Mouse (Mus musculus): Measurements from ENCODE around the gene Cux2. TPM values are rescaled to one million over a fixed set of nuclear protein-coding genes. Genes with fewer than 3 reads are reported as not detected.
"Not testable (repeated sequence)": the region's sequence is repeated elsewhere in the genome, so short reads cannot be mapped to it uniquely, and the experiment has no call there.

Cux2 gene
- total RNA-seq, 2 experiments from 2014 or later = 21.6 to 26.8 TPM

DNA sequence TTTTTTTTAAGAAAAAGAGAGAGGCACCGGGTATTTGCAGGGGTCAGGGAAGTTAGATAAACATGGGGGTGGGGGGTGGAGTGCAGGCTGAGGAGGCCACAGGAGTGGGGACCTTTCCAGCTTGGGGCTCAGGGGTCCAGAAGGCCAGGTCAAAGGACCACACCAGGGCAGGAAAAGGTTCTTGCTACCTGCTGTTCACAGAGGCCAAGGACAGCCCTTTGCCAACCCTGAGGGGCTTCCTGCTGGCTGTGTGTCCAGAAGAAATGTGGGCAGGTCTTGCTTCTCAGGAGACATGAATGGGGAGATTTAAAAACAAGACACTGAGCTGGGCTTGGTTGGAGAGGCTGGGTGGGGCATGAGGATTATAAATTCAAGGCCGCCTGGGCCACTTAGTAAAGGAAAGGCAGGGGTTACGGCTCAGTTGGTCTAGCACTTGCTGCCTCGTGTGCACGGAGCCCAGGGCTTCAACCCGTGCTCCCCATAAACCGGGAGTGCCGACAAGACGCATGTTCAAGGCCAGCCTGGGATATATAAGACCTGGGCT lies 160.0 kb downstream of the Cux2 start:
- DNase-seq = no peak
- intact Hi-C loops (cut with DNase I) = loop anchor here (5.0 kb wide), 2 partner anchors 167 to 197 kb away; no protein-coding TSS in a partner anchor

DNA sequence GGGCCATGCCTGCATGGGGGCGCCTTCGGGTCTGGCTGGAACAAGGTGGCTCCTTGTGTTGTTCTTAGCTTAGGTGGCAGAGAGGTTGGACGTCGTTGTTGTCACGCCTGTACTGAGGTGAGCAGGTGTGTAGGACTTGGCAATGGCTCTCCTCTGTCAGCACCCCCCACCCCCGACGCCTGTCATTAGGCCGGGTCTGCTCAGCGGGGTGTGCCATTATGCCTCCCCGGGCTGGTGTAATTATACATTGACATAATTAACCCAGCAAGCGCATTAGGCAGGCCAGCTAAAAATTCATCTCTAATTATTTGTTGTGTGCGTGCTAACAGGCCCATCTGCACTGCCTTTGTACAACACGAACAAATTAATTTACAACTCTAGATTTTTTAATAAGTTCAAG lies 160.5 kb downstream of the Cux2 start:
- intact Hi-C loops (cut with DNase I) = no loop called here
- no peak for DNase-seq

DNA sequence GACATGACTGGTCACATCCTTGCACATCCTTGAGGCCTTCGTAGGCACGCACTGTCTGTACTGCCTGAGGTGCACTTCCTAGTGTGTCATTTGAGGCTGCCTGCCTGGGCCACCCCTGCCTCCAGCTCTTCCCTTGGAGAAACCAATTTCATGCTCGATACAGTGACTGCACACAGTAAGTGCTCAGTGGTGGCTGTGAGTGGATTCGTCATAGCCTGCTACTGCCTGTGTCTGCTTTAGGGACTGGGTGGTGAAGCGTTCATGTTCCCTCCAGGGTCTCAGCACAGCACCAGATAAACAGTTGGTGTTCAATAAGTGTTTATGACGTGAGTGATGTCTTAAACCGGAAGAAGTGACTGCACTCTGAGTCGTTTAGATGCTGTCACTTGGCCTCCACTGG lies 166.5 kb downstream of the Cux2 start:
- intact Hi-C loops (cut with DNase I) = no loop called here
- DNase-seq = no peak

DNA sequence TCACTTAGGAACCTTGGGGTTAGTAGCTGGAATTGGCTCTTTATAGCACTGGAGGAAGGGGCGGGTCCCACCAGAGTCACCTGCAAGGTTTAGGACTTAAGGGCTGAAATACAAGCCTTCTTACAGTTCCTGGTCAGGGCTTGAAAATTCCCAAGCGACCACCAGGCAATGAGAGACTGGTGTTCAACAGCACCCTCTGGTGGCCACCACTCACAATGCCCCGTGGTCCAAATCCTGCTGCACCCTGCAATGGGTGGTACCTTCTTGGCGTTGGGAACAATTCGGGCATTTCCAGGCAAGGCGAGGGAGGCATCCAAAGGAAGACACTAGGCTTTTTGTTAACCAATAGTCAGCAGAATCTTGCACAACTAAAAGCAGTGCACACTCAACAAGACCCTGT lies 170.7 kb downstream of the Cux2 start:
- intact Hi-C loops (cut with DNase I) = no loop called here
- peak; percentile 53 to 67 for DNase-seq

DNA sequence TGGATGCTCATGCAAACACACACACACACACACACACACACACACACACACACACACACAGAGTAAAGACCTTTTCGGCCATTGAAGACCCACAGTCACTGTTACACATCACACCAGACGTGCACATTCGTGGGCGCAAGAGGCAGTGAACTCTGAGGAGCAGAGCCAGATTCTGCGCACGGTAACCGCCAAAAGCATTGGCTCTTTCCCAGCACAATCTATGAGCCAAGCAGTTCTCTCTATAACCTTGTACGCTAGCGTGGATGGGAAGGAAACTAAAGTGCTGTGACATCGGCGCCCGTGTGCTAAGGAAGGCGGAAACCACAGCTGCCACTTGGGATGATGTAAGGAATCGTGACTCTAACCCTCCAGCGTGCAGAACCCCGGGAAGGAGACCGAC lies 171.2 kb downstream of the Cux2 start:
- intact Hi-C loops (cut with DNase I) = no loop called here
- no peak for DNase-seq

DNA sequence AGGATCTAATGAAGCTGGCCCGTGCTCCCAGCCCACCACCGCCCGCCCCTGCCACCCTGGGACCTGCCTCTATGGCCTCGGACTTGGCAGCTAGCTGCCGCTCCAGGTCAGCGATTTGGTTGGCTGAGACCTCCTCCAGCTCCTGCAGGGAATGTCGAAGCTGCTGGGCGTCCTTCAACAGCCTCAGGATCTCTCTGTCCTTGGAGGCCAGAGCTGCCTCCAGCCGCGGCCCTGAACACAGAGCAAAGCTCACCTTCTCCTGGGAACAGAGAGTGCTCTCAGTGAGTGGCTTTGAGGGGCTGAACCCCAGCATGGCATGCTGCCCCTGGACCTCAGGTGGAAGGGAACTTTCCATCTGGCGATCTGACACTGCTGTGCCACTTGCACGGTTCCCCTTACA lies 173.0 kb downstream of the Cux2 start:
- no peak for DNase-seq
- intact Hi-C loops (cut with DNase I) = no loop called here

DNA sequence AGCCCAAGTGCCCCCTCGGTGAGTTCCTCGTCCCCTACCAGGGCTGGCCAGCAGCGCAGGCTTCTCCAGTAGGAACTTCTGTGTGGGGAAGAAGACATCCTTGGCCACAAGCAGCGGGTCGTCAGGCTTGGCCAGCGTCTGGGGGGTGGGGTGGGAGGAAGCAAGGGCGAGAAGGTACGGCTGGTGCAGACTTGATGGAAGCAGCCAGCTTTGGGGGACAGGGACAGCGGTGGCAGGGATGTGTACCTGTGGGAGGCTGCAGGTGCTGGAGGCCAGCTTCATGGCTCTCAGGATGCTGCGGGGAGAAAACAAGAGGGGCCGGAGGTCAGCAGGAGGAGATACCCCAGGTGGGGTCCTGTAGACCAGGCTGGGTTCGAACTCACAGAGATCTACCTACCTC lies 174.9 kb downstream of the Cux2 start:
- DNase-seq = no peak
- intact Hi-C loops (cut with DNase I) = no loop called here

DNA sequence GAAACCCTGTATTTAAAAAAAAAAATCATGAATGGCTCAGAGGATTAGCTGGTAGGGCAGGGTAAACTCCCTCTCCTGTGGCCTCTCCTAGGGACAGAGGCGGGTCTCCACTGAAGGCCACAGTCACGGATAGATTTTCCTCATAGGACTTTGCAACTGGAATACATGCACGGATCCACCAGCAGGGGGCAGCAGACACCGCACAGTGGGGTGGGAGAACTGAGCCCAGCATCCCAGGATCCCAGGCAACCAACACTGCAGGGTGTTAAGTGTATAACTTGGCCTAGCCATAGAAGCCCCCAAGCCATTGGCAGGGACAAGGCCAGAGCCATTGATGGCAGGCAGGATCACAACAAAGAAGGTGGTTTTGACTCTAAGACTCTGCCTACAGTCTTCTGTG lies 177.7 kb downstream of the Cux2 start:
- intact Hi-C loops (cut with DNase I) = loop anchor here (1.0 to 5.0 kb wide), 3 partner anchors 125 to 217 kb away; no protein-coding TSS in a partner anchor
- DNase-seq = peak; percentile 84 to 89

DNA sequence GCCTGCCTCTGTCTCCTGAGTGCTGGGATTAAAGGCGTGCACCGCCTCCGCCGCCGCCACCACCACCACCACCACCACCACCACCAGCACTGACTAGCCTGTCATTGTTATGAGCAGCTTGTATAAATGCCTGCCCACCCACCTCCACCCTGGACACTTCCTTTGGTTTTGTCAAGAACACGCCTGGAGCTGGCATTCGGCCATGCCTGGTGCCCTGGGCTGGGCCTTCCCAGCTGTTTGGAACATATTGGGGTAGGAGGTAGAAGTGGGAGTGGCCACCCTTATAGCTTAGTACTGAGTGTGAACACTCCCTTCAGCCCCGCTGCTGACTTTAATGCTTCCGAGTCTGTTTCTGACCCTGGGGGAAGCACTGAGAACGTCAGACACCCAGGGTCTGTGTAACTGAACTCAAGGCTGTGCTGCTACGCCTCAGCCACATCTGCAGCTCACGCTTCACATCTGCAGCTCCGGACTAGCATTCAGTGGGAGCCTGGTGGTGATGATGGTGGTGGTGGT lies 178.3 kb downstream of the Cux2 start:
- DNase-seq = no peak
- intact Hi-C loops (cut with DNase I) = loop anchor here (1.0 to 5.0 kb wide), 3 partner anchors 126 to 218 kb away; no protein-coding TSS in a partner anchor

DNA sequence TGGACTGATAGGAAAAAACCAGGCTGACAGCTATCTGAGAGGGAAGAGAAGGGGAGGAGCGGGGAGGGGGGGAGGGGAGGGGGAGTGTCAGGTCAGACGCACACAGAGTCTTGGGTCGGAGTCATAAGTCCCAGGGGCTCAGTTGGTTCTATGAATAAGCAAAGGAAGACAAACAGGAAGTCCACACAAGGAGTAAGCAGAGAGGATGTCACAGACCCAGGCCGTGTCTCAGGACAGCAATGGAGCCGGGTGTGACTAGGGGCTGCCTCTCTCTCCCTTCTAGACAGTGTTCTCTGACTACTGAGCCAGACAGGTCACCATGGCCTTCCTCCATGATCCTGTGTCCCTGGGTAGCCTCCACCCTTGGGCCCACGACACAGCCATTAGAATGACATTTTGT lies 179.1 kb downstream of the Cux2 start:
- intact Hi-C loops (cut with DNase I) = loop anchor here (5.0 kb wide), 1 partner anchor 126 kb away; no protein-coding TSS in a partner anchor
- DNase-seq = no peak

DNA sequence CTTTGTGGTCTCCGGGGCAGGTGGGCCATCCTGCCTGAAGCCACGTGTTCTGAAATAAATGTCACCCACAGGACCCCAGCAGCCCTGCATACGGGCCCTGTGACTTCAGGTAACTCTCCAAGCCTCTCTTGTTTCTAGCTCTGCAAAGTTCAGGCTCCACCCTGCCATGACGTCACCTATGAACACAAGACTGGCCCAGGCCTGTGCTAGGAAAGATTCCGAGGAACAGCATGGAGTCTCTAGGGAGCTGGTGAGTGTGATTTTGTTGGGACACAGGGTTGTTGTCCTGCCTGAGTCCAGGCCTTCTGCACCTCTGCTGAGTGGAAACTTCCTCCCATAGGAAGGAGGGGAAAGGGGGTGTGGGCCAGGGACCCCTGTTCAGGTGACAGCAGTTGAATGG lies 181.9 kb downstream of the Cux2 start:
- DNase-seq = peak in 1 of 2 experiments; percentile 21
- intact Hi-C loops (cut with DNase I) = no loop called here

DNA sequence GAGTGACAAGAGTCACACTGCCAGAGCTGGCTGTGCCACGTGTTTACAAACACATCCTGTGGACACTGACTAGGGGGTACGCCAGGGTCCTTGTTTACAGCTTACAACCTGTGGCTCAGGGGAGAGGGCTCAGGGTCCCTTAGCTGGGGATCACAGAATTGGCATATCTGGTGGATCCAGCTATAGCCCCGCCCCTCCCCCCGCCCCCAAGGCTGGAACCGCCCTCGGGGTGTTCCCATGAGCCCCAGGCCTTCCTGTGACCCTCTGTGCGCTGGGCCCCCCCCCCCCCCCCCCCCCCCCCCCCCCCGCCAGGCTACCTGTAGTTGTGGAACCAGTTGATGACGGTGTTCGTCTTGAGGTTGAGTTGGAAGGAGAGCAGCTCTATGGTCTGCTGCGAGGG lies 185.6 kb downstream of the Cux2 start:
- intact Hi-C loops (cut with DNase I) = no loop called here
- no peak for DNase-seq

DNA sequence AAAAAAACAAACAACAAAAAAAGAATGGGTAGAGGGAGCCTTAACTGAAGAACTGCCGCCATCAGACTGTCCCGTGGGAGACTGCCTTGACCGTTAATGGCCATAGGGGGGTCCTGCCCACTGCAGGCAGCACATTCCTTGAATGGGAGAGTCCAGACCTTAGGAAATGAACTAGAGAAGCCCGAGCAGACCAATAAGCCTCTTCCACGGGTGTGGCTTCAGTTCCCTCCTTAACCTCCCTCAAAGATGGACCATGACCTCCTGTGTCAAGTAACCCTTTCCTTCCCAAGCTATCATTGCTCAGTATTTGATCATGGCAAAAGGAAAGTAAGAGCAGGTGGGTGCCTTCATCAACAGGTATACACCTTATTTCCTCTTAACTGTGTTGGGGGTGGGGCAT lies 187.9 kb downstream of the Cux2 start:
- intact Hi-C loops (cut with DNase I) = no loop called here
- no peak for DNase-seq

DNA sequence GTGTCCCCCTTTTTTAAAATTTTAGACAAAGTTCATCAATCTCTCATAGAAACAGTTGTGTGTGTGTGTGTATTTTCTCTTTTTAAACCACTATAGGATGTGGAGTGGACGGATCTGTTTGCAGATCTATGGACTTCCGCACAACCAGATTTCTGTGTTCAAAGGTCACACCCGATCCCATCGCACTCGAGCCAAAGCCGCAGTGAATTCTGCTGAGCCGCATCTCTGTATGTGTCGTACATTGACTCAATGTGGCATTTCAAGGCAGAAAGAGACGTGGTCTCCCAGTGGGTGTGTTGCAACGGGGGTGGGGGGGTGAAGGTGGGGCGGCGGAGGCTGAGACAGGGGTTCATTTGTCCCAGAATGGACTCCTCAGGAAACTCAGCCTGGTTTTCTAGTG lies 191.5 kb downstream of the Cux2 start:
- DNase-seq = no peak
- intact Hi-C loops (cut with DNase I) = no loop called here

DNA sequence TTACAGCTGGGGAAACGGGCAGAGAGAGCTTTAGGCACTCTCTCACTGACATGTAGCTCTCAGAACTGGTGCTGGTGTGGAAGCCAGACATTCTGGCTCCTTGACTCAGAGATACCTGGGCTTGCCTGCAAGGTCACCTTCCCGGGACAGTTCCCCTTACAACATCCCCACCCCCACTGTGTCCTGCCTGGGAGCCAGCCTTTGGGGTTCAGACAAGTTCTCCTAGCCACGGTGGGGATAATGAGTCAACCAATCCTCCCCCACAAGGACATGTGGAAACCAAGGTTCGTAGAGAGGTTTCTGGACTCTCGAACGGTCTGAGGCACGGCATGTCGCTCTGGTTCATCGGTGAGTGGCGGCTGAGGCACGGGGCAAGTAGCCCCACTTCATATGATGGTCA lies 193.2 kb downstream of the Cux2 start:
- DNase-seq = no peak
- intact Hi-C loops (cut with DNase I) = no loop called here

DNA sequence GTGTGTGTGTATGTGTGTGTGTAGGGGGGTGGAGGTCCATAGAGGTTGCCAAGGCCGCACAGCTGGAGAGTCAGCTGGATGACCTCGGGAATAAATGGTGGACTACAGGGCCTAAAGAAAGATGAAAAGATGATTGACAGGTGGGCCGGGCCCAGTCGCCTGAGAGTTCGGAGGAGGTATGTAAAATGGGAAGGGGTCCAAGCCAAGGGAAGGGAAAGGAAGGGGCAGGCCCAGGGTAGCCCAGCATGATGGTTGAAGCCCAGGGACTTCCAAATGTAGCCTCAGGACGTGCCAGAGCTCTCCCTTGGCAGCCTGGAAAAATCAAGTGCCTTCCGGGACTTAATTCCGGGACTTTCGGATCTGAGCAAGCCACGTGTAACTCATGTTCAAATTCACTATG lies 195.1 kb downstream of the Cux2 start:
- no peak for DNase-seq
- intact Hi-C loops (cut with DNase I) = loop anchor here (5.0 kb wide), 1 partner anchor 237 kb away; the partner anchor contains the start of gene Acad12

DNA sequence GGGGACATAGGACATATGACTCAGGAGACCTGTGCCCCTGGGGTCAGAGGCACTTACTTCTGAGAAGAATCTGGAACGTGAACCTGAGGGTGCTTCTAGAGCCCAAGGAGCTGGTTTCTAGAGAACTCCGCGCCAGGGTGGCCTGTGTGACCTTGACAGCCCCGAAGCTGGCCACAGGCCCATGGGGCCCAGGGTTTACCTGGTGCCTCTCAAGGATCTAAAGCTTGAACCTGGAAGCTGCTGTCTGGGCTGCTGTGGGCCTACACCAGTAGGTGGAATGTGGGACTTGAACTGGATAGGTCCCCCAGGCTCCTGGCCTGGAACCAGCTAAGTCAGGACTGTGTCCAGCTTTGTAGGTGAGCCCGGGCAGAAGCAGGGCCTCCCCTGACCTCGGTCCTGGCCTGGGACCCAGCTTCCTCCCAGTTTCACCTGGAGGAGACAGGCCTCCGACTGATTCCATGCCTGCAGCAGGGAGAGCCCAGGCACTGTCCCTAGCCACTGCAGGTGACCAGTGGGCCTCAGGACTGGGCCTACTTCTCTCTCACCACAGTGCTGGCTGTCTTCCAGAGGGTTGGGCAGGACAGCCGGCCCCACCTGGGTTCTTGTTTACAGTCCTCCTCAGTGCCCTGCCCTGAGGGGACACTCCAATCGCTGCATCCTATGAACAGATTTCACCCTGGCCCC lies 196.4 kb downstream of the Cux2 start:
- intact Hi-C loops (cut with DNase I) = loop anchor here (5.0 kb wide), 1 partner anchor 236 kb away; the partner anchor contains the start of gene Acad12
- no peak for DNase-seq

DNA sequence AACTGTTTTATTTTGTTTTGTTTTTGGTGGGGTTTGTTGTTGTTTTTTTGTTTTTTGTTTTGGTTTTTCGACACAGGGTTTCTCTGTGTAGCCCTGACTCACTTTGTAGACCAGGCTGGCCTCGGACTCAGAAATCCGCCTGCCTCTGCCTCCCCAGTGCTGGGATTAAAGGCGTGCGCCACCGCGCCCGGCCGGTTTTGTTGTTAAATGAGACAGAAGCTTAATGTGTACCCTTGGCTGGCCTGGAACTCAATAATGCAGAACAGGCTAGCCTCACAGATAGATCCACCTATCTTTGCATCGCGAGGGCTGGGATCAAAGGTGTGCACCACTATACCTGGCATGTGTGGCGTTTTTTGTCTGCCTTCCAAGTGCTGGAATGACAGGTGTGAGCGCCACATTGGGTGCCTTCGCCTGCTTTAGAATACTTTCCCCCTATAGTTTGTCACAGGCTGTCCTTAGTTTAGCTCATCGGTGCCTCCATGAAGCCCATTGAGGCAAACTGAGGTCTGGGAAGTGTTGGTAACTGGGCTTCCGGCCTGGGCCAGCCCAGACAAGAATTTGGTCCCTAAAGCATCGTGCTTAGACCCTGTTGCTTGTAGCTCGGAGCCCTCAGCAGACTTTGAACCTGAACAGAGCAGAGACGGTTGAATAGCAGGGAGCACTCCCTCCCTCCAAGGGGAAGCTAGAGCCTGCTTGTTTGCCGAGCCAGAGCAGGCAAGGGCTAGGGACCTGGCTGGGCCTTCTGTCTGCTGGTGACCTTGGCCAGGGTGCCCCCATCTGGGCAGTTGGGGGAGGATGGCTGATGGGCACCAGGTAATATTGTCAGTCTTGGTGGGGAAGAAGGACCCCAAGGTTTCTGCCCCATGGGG lies 200.2 kb downstream of the Cux2 start:
- peak in 1 of 2 experiments; percentile 21 for DNase-seq
- intact Hi-C loops (cut with DNase I) = loop anchor here (5.0 kb wide), 1 partner anchor 232 kb away; the partner anchor contains the start of gene Acad12

DNA sequence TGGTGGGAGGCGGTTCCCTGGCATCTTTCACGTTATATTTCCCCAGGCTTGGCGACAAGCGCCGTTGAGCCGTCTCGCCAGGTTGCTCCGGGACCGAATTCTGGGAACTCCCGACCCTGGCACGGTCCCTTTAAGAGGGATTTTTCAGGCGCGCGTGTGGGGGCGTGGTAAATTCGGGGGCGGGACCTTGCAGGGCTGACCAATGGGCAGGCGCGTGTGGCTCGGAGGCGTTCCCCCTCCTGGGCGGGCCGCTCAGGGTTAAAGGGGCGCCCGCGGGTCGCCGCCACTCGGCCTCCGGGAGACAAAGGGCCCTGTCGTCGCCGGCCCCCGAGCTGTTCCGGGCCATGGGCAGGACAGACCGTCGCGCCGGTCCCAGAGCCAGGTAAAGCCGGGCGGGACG lies 201.2 kb downstream of the Cux2 start, which contains the start of gene Pheta1:
TSS of gene Pheta1 (plus strand) at position 242 of the 400 bp plus-strand sequence.
- DNase-seq = peak; percentile 95 to 96
- intact Hi-C loops (cut with DNase I) = no loop called here

DNA sequence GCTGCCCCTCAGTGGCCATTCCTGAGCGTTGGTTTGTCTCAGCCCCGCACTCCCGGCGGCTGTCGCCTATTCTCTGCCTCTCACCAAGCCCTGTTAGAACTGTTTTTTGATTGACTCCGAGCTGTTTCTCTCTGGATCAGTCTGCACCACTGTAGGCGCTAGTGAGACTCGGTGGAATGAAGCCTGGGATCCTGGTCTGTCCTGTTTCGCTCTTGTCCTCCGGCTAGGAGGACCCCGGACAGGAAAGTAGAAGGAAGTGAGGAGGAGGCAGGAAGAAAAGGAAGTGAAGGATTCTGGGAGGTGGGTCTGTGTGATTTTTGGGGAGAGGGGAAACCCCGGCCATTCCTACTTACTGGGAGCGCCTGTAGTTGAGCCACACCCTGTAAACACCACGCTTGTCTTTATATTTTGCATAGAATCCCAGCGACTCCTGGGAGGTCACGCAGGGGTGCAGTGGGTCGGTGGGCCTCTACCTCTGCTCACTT lies 201.8 kb downstream of the Cux2 start:
- peak; percentile 65 to 78 for DNase-seq

DNA sequence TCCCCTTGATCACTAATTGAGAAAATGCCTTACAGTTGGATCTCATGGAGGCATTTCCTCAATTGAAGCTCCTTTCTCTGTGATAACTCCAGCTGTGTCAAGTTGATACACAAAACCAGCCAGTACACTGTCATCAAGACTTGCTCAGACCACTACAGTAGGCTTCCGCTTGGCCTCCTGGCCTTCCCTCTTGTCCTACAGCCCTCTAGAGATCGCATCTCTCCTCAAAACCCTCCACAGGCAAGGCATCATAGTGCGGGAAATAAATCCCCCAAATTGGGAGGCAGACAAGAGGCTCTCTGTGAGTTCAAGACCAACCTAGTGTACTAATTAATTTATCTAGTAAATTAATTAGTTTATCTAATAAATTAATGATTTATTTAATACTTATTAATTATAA lies 202.6 kb downstream of the Cux2 start:
- intact Hi-C loops (cut with DNase I) = not testable (repeated sequence)

More for the DNA sequence above, 201.8 kb downstream of the Cux2 start:
- intact Hi-C loops (cut with DNase I) = no loop called here

More for the DNA sequence above, 202.6 kb downstream of the Cux2 start:
- not testable (repeated sequence) for DNase-seq
